Mouse (Mus musculus) layer of hippocampus, adult 9-10 months (tissue): Measurements from ENCODE around the gene Amdhd2.

Experiments
- DNase-seq: peaks from one replicate; pipeline ENCODE4 v3.0.0; 2022; ENCODE audit warnings: low spot score

The Amdhd2 gene

GRCm38 (mm10) chr17:24197032-24197824, 33.7 kb upstream of the Amdhd2 start:
- no peak for DNase-seq

GRCm38 (mm10) chr17:24195349-24195748, 31.8 kb upstream of the Amdhd2 start:
- no peak for DNase-seq

- no peak for DNase-seq
Observed at GRCm38 (mm10) chr17:24193769-24194168, 30.2 kb upstream of the Amdhd2 start.

GRCm38 (mm10) chr17:24193268-24193667, 29.7 kb upstream of the Amdhd2 start:
- DNase-seq: no peak

GRCm38 (mm10) chr17:24192848-24193247, 29.3 kb upstream of the Amdhd2 start:
- no peak for DNase-seq

- no peak for DNase-seq
Observed at GRCm38 (mm10) chr17:24191481-24191880, 27.9 kb upstream of the Amdhd2 start.

GRCm38 (mm10) chr17:24190934-24191333, 27.4 kb upstream of the Amdhd2 start:
- no peak for DNase-seq

GRCm38 (mm10) chr17:24174259-24174658, 10.7 kb upstream of the Amdhd2 start:
- DNase-seq: no peak

GRCm38 (mm10) chr17:24173423-24173822, 9.9 kb upstream of the Amdhd2 start:
- peak; percentile 79 for DNase-seq

GRCm38 (mm10) chr17:24171738-24172137, 8.2 kb upstream of the Amdhd2 start:
- DNase-seq: no peak

- no peak for DNase-seq
Observed at GRCm38 (mm10) chr17:24170729-24171128, 7.2 kb upstream of the Amdhd2 start.

GRCm38 (mm10) chr17:24170125-24170524, 6.6 kb upstream of the Amdhd2 start:
- no peak for DNase-seq

- peak; percentile 98 for DNase-seq
Observed at GRCm38 (mm10) chr17:24169317-24170065, 5.9 kb upstream of the Amdhd2 start, which contains the start of gene Atp6v0c. Gene Atp6v0c, minus strand, starts transcription at chr17:24169702.

- no peak for DNase-seq
Observed at GRCm38 (mm10) chr17:24168590-24169277, 5.2 kb upstream of the Amdhd2 start.

GRCm38 (mm10) chr17:24167891-24168505, 4.4 kb upstream of the Amdhd2 start:
- DNase-seq: no peak

- DNase-seq: no peak
Observed at GRCm38 (mm10) chr17:24167120-24167519, 3.6 kb upstream of the Amdhd2 start.

- DNase-seq: no peak
Observed at GRCm38 (mm10) chr17:24164566-24165259, 1.1 kb upstream of the Amdhd2 start.

GRCm38 (mm10) chr17:24162584-24163175, 886 bp downstream of the Amdhd2 start:
- DNase-seq: no peak

- DNase-seq: no peak
Observed at GRCm38 (mm10) chr17:24161466-24161865, 2.1 kb downstream of the Amdhd2 start.

- no peak for DNase-seq
Observed at GRCm38 (mm10) chr17:24157526-24157925, 6.0 kb downstream of the Amdhd2 start.

- no peak for DNase-seq
Observed at GRCm38 (mm10) chr17:24157121-24157520, 6.4 kb downstream of the Amdhd2 start.
